In the genomic region with DNA sequence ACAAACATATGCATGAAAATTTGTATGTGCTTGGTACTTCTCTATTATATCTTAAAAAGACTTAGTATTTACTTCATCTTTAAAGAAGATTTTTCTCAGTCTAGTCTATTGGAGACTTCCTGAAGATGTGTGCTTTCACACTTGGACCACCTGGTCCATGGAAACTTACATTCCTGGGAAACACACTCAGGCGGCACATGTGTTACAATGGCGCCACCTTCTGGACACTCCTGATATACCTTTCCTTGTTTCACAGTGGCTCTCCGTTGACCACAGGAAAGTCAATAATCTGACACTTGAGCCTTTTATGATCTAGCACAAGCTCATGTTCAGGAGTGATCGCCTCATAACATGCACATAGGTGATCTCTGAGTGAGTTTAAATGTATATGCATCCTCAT, we compare ENCODE assay signal across 8 mouse cellular contexts.
A peak's percentile ranks its signal among the peaks of the same experiment; 100 is the strongest.
DNase-seq lines count a peak whose midpoint lies in the region; ATAC-seq and TF ChIP-seq lines count a peak whose summit lies in the region.
"Had no signal": no experiment of that assay in that cellular context is flagged by ENCODE, and none has a peak within 500 bp of the region (broad histone marks: within the 10 kb centered on the region; RNA-seq: fewer than 3 reads in every experiment).

No protein-coding gene starts in this region.

- no peak overlapping the region for H3K4me2 ChIP-seq in forebrain, embryonic 14.5 days (ENCODE audit: low read length)
- no peak overlapping the region for H3K4me2 ChIP-seq in hindbrain, postnatal 0 days (ENCODE audit: low read depth, low read length)
- H3K4me2 ChIP-seq in midbrain, embryonic 11.5 days, result no peak overlapping the region
- H3K4me2 ChIP-seq in stomach, postnatal 0 days (replicated peaks; ENCODE audit: low read depth), result no peak overlapping the region
- H3K4me2 ChIP-seq: limb, embryonic 15.5 days had no signal

- peak; percentile 26 for DNase-seq in Muller cell, postnatal 12 days (ENCODE audit: inconsistent ontology term)
- peak; percentile 64 to 66 for DNase-seq in adrenal gland, postnatal 36 days
- DNase-seq in forebrain, embryonic 14.5 days (ENCODE audit: low spot score), result peak; percentile 74
- peak; percentile 85 for DNase-seq in hindbrain, postnatal 0 days (ENCODE audit: low spot score)
- DNase-seq in left cerebral cortex, adult 11 months (ENCODE audit: low spot score), result peak; percentile 18
- DNase-seq in midbrain, embryonic 11.5 days (ENCODE audit: low spot score, missing footprints), result peak; percentile 97
- DNase-seq in stomach, postnatal 0 days (ENCODE audit: low spot score), result peak; percentile 75

- H3K27me3 ChIP-seq in forebrain, embryonic 14.5 days (replicated peaks; ENCODE audit: control insufficient read depth, insufficient read depth, low read length), result no peaks in the 10 kb centered on the region
- H3K27me3 ChIP-seq in hindbrain, postnatal 0 days (ENCODE audit: insufficient read depth, low read length), result no peaks in the 10 kb centered on the region
- no peaks in the 10 kb centered on the region for H3K27me3 ChIP-seq in midbrain, embryonic 11.5 days (ENCODE audit: control insufficient read depth, insufficient read depth, low read length)
- H3K27me3 ChIP-seq in stomach, postnatal 0 days (ENCODE audit: control insufficient read depth, insufficient read depth, low read length), result no peaks in the 10 kb centered on the region
- H3K27me3 ChIP-seq: limb, embryonic 15.5 days had no signal

- peak; percentile 96 for TF ChIP-seq CTCF in hindbrain, postnatal 0 days (IDR thresholded peaks at IDR 0.05; ENCODE audit: low read depth)
- peak; percentile 95 for TF ChIP-seq CTCF in stomach, postnatal 0 days (IDR thresholded peaks at IDR 0.05; ENCODE audit: low read depth)

- no peak overlapping the region for H3K9ac ChIP-seq in forebrain, embryonic 14.5 days (ENCODE audit: low read length)
- no peak overlapping the region for H3K9ac ChIP-seq in hindbrain, postnatal 0 days (replicated peaks; ENCODE audit: low read length)
- H3K9ac ChIP-seq in midbrain, embryonic 11.5 days (ENCODE audit: low read length), result no peak overlapping the region
- H3K9ac ChIP-seq in stomach, postnatal 0 days (ENCODE audit: low read length), result no peak overlapping the region
- H3K9ac ChIP-seq: limb, embryonic 15.5 days had no signal

- H3K27ac ChIP-seq in forebrain, embryonic 14.5 days (ENCODE audit: low read depth, low read length), result no peak overlapping the region
- H3K27ac ChIP-seq in hindbrain, postnatal 0 days, result no peak overlapping the region
- no peak overlapping the region for H3K27ac ChIP-seq in midbrain, embryonic 11.5 days (ENCODE audit: low read depth, low read length)
- no peak overlapping the region for H3K27ac ChIP-seq in stomach, postnatal 0 days (replicated peaks)
- H3K27ac ChIP-seq: limb, embryonic 15.5 days had no signal

- ATAC-seq in forebrain, embryonic 14.5 days, result peak; percentile 72
- peak; percentile 80 for ATAC-seq in hindbrain, postnatal 0 days
- ATAC-seq in midbrain, embryonic 11.5 days (ENCODE audit: low FRiP score), result peak; percentile 86
- ATAC-seq in stomach, postnatal 0 days (ENCODE audit: low FRiP score, low TSS enrichment), result 0 out of 2 replicates have a peak, but pooled peaks have one; percentile 45

- H3K4me1 ChIP-seq in forebrain, embryonic 14.5 days (ENCODE audit: control insufficient read depth, insufficient read depth, low read length), result no peaks in the 10 kb centered on the region
- no peaks in the 10 kb centered on the region for H3K4me1 ChIP-seq in hindbrain, postnatal 0 days (ENCODE audit: insufficient read depth, low read length)
- no peaks in the 10 kb centered on the region for H3K4me1 ChIP-seq in midbrain, embryonic 11.5 days (ENCODE audit: control insufficient read depth, insufficient read depth, low read length)
- H3K4me1 ChIP-seq in stomach, postnatal 0 days (replicated peaks; ENCODE audit: control insufficient read depth, insufficient read depth), result no peaks in the 10 kb centered on the region
- H3K4me1 ChIP-seq: limb, embryonic 15.5 days had no signal

- H3K36me3 ChIP-seq in forebrain, embryonic 14.5 days (ENCODE audit: control insufficient read depth, insufficient read depth, low read length), result no peaks in the 10 kb centered on the region
- H3K36me3 ChIP-seq in hindbrain, postnatal 0 days (ENCODE audit: insufficient read depth, low read length), result no peaks in the 10 kb centered on the region
- H3K36me3 ChIP-seq in midbrain, embryonic 11.5 days (ENCODE audit: control insufficient read depth, insufficient read depth, low read length), result no peaks in the 10 kb centered on the region
- H3K36me3 ChIP-seq in stomach, postnatal 0 days (ENCODE audit: control insufficient read depth, insufficient read depth, low read length), result no peaks in the 10 kb centered on the region
- H3K36me3 ChIP-seq: limb, embryonic 15.5 days had no signal

- WGBS in forebrain, embryonic 14.5 days, result 4% methylated on average over 4 of the region's 4 CpGs
- WGBS in hindbrain, postnatal 0 days, result 2% methylated on average over 4 of the region's 4 CpGs
- 0% methylated on average over 4 of the region's 4 CpGs for WGBS in midbrain, embryonic 11.5 days
- WGBS in stomach, postnatal 0 days, result 3% methylated on average over 4 of the region's 4 CpGs

- no peak for TF ChIP-seq EP300 in stomach, postnatal 0 days (optimal IDR thresholded peaks at IDR 0.05)

- H3K4me3 ChIP-seq in forebrain, embryonic 14.5 days (ENCODE audit: low read depth, low read length), result no peak overlapping the region
- H3K4me3 ChIP-seq in hindbrain, postnatal 0 days (ENCODE audit: low read length), result no peak overlapping the region
- H3K4me3 ChIP-seq in midbrain, embryonic 11.5 days (ENCODE audit: low read depth, low read length), result no peak overlapping the region
- no peak overlapping the region for H3K4me3 ChIP-seq in stomach, postnatal 0 days (ENCODE audit: low read depth, low read length)
- H3K4me3 ChIP-seq: limb, embryonic 15.5 days had no signal

- H3K9me3 ChIP-seq in forebrain, embryonic 14.5 days (replicated peaks; ENCODE audit: control insufficient read depth, low read length), result no peaks in the 10 kb centered on the region
- H3K9me3 ChIP-seq in hindbrain, postnatal 0 days (ENCODE audit: low read length), result no peaks in the 10 kb centered on the region
- H3K9me3 ChIP-seq in midbrain, embryonic 11.5 days (ENCODE audit: control insufficient read depth, low read length), result no peaks in the 10 kb centered on the region
- no peaks in the 10 kb centered on the region for H3K9me3 ChIP-seq in stomach, postnatal 0 days (ENCODE audit: control insufficient read depth, low read length)
- H3K9me3 ChIP-seq: limb, embryonic 15.5 days had no signal

Comparison
In these comparisons a context has a peak if more than half of its experiments do, and no peak if none do; other contexts are left out.
1. DNase-seq: peak in every context shown above with its lines; median percentile 97 in midbrain, embryonic 11.5 days; 85 in hindbrain, postnatal 0 days; 75 in stomach, postnatal 0 days; 74 in forebrain, embryonic 14.5 days; 65 in adrenal gland, postnatal 36 days; 26 in Muller cell, postnatal 12 days; 18 in left cerebral cortex, adult 11 months.